Mouse (Mus musculus) hindbrain, postnatal 0 days (tissue): Measurements from ENCODE around the gene Lmo7. TPM values are rescaled to one million over a fixed set of nuclear protein-coding genes. Genes with fewer than 3 reads are reported as not detected.
A peak's percentile ranks its signal among the peaks of the same experiment; 100 is the strongest.

Source experiments
- ATAC-seq: fragments of 200-750 bp; cut with Nextera tagmentation; 2 replicates; pipeline ENCODE4 v1.8.0; 2017; ENCODE audit warnings: mild to moderate bottlenecking, moderate TSS enrichment, moderate library complexity
- DNase-seq: peaks from one replicate; pipeline ENCODE4 v3.0.0-alpha.2; 2015; ENCODE audit warnings: low spot score
- H3K27ac ChIP-seq: fragments of 300-500 bp; sonication (generic); 2 replicates; pipeline ENCODE4 v1.5.1; 2014; ENCODE audit warnings: mild to moderate bottlenecking
- H3K27me3 ChIP-seq: fragments of 300-500 bp; sonication (generic); 2 replicates; pipeline ENCODE4 v1.6.1; 2014; ENCODE audit warnings: low read length, mixed read lengths; ENCODE audit not compliant: insufficient read depth
- H3K36me3 ChIP-seq: fragments of 300-500 bp; sonication (generic); 2 replicates; pipeline ENCODE4 v1.6.1; 2014; ENCODE audit warnings: low read length, mixed read lengths; ENCODE audit not compliant: insufficient read depth
- H3K4me1 ChIP-seq: fragments of 300-500 bp; sonication (generic); 2 replicates; pipeline ENCODE4 v1.6.1; 2014; ENCODE audit warnings: antibody characterized with exemption, low read length, mixed read lengths; ENCODE audit not compliant: insufficient read depth
- H3K4me2 ChIP-seq: fragments of 300-500 bp; sonication (generic); 2 replicates; pipeline ENCODE4 v1.6.1; 2014; ENCODE audit warnings: low read depth, mild to moderate bottlenecking, low read length, moderate library complexity, mixed read lengths
- H3K4me3 ChIP-seq: fragments of 300-500 bp; sonication (generic); 2 replicates; pipeline ENCODE4 v1.5.1; 2014; ENCODE audit warnings: low read length
- H3K9ac ChIP-seq: fragments of 300-500 bp; sonication (generic); replicated peaks from 2 replicates; pipeline ENCODE4 v1.6.1; 2014; ENCODE audit warnings: mild to moderate bottlenecking, low read length, moderate library complexity, mixed read lengths
- H3K9me3 ChIP-seq: fragments of 300-500 bp; sonication (generic); 2 replicates; pipeline ENCODE4 v1.6.1; 2016; ENCODE audit warnings: low read length, mixed read lengths
- CTCF ChIP-seq: IDR thresholded peaks from 2 replicates; pipeline ENCODE4 v1.5.1; 2016; ENCODE audit warnings: antibody characterized with exemption, control low read depth, low read depth
- WGBS: fragments of 180-500 bp; shearing (Covaris S2); extraction: QIAGEN DNeasy Blood & Tissue Kit; methylation state at CpG from one replicate; pipeline ENCODE4 v1.1.7; 2014; 5-methylcytosine and 5-hydroxymethylcytosine counted together
- polyA plus RNA-seq: library from polyadenylated mRNA; unstranded; fragments of >200 nt; fragmentation: Nextera tagmentation; extraction: Ambion mirVana; gene quantifications from 2 replicates; pipeline ENCODE4 v1.2.1, GENCODE M21; 2015
- total RNA-seq: library from RNA; depleted of rRNA; stranded (reverse); fragments of >200 nt; gene quantifications from 2 replicates; pipeline ENCODE4 v1.2.3, GENCODE M21; 2014

Gene Lmo7
- total and polyA plus RNA-seq, 2 experiments from 2014 or later, result 2.3 to 10.6 TPM

DNA sequence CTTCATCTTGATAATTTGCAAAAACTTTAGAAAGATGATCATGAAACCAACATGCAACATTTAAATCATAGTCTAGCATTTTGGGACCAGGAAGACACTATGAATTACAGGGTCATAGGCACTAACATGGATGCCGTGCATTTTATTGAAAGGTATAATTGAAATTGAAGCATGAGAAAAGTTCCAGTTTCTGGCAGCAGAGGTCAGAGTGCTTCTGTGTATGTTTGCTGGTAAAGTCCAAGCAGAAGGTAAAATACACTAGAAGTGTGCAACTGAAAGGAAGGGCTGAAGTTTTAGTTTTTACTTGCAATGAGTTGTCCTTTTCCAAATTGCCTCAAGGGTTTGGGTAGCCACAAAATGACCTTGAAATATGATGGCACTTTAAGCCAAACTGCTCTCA lies 32.5 kb downstream of the Lmo7 start:
- Histone ChIP-seq H3K4me3 (no peak overlapping the region), H3K4me1 (no peaks in the 10 kb centered on the region), H3K9me3 (no peaks in the 10 kb centered on the region), H3K36me3 (no peaks in the 10 kb centered on the region), H3K9ac (no peak overlapping the region), H3K27ac (no peak overlapping the region), H3K4me2 (no peak overlapping the region), H3K27me3 (no peaks in the 10 kb centered on the region)
- TF ChIP-seq CTCF, result peak; percentile 67
- DNase-seq (peak; percentile 56), ATAC-seq (no peak)
- WGBS, result 30% methylated on average over 1 of the region's 1 CpGs

DNA sequence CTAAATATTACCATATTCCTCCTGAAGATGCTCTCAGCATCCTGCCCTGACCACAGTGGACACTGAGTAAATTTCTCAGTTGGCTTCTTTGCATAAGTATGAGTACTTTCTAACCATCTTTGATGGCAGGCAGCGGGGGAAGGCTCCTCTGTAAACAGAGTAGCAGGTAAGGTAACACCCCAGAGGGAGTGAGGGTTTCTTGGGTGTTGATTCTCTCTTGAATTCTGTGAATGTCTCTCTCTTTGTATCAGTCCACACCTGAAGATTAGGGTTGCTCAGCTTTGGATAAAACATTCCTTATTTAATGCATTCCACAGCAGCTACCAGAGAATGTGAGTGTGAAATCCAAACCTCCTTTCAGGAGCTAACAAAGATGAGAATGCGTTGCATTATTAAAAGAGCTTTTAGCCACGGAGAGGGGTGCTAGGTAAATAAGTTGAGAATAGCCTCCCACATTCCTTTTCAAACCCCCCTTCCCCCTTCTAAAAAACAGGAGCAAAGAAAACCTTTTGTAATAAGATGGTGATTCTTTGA lies 34.1 kb downstream of the Lmo7 start:
- Histone ChIP-seq H3K4me1 (no peaks in the 10 kb centered on the region), H3K27ac (no peak overlapping the region), H3K9me3 (no peaks in the 10 kb centered on the region), H3K27me3 (no peaks in the 10 kb centered on the region), H3K4me3 (no peak overlapping the region), H3K9ac (no peak overlapping the region), H3K4me2 (no peak overlapping the region), H3K36me3 (no peaks in the 10 kb centered on the region)
- 40% methylated on average over 3 of the region's 3 CpGs for WGBS
- no peak for TF ChIP-seq CTCF
- no peak for DNase-seq
- ATAC-seq, result no peak

DNA sequence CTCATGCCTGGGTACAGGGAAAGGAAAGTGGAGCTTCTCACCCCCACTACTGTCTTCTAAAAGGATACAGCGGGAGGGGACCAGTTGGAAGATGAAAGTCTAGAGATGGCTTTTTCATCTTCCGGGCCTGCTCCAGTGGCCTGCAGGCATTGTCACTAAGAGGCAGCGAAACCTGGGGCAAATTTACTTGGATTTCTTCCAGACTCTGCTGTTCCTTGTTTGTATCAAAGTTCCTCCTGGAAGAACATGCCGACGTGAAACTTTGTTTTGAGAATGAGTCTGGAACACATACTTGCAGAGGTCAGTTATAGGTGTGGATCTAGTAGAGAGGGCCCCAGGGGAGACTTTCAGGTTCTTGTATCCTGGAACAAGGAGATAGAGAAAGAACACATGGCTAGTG lies 41.6 kb downstream of the Lmo7 start:
- Histone ChIP-seq H3K4me1 (no peaks in the 10 kb centered on the region), H3K4me3 (no peak overlapping the region), H3K9me3 (no peaks in the 10 kb centered on the region), H3K27ac (no peak overlapping the region), H3K9ac (no peak overlapping the region), H3K4me2 (no peak overlapping the region), H3K27me3 (no peaks in the 10 kb centered on the region), H3K36me3 (no peaks in the 10 kb centered on the region)
- TF ChIP-seq CTCF, result no peak
- 83% methylated on average over 5 of the region's 5 CpGs for WGBS
- no peak for ATAC-seq
- no peak for DNase-seq

DNA sequence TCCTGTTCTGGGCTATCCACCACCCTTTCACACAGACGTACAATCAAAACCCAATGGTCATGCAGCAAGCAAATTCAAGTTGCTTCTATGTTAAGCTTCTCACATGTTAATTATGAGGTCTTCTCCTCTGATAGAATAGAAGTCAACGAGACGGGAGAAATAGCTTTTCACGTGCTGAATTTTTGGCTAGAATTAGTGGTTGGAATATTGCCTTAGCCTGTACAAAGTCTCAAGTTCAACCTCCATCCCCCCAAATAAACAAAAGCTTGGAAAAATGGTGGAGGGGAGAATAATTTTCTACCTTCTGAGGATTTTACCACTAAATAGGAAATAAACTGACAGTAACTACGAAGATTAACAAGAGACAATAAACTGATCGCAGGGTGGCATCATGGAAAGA lies 42.0 kb downstream of the Lmo7 start:
- Histone ChIP-seq H3K36me3 (no peaks in the 10 kb centered on the region), H3K4me3 (no peak overlapping the region), H3K27ac (no peak overlapping the region), H3K4me1 (no peaks in the 10 kb centered on the region), H3K4me2 (no peak overlapping the region), H3K27me3 (no peaks in the 10 kb centered on the region), H3K9me3 (no peaks in the 10 kb centered on the region), H3K9ac (no peak overlapping the region)
- ATAC-seq (no peak), DNase-seq (no peak)
- WGBS, result 91% methylated on average over 6 of the region's 6 CpGs
- no peak for TF ChIP-seq CTCF

DNA sequence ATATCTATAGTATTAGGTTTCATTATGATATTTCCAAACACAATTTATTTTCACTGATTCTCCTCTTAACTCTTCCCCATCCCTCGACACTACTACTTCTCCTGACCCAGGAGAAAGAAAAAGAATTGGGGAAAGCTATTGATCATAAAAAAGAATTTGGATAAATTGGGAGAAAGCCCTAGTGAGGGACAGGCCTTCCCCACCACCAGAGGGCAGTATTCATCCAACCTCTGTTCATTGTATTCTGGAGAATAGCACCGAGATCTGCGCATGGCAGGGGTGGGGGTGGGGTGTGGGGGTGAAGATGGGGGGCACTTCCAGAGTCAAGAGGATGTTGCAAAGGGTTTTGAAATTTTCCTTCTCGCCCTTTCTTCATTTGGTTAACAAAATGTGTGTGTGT lies 44.9 kb downstream of the Lmo7 start:
- peak; percentile 43 for TF ChIP-seq CTCF
- 56% methylated on average over 4 of the region's 4 CpGs for WGBS
- Histone ChIP-seq H3K36me3 (no peaks in the 10 kb centered on the region), H3K4me3 (no peak overlapping the region), H3K9me3 (no peaks in the 10 kb centered on the region), H3K27ac (no peak overlapping the region), H3K9ac (no peak overlapping the region), H3K4me1 (no peaks in the 10 kb centered on the region), H3K4me2 (no peak overlapping the region), H3K27me3 (no peaks in the 10 kb centered on the region)
- ATAC-seq (no peak), DNase-seq (peak; percentile 25)

DNA sequence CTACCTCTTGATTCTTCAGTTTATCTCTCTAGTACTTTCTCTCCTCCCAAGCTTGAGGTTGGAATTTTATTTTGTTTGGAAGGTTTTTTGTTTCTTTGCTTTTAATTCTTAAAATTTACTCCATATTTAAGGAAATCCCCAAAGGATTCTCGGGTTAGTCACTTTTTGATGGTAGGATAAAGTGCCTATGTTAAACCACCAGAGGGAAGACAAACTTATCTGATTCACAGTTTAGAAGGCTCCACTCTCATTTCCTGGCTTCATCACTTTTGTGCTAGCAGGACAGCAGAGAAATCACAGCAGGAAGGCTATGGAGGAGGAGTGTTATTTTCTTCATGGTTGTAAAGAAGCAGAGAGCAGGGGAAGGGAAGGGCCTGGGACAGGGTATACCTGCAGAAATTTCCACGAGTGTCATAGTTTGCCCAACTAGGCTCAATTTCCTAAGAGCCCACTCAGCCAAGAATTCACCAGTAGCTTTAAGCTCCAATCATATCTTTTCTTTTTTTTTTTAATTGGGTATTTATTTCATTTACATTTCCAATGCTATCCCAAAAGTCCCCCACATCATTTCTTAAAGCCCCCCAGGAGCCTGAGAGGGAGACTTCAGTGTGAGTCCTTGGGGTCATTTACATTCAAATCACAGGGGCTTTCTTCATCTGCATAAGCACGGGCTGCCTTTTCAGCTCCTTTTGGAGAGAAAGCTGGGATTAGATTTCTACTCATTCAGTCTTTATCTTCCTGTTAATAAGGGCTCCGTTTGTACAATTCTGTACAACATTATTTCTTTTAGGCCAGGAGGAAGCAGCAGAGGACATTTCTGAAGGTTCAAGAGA lies 46.8 kb downstream of the Lmo7 start:
- Histone ChIP-seq H3K9ac (no peak overlapping the region), H3K4me2 (no peak overlapping the region), H3K9me3 (no peaks in the 10 kb centered on the region), H3K4me1 (no peaks in the 10 kb centered on the region), H3K27ac (no peak overlapping the region), H3K36me3 (no peaks in the 10 kb centered on the region), H3K4me3 (no peak overlapping the region), H3K27me3 (no peaks in the 10 kb centered on the region)
- 18% methylated on average over 4 of the region's 4 CpGs for WGBS
- TF ChIP-seq CTCF, result 0 out of 2 replicates have a peak, but pooled peaks have one; percentile 8
- ATAC-seq (no peak), DNase-seq (no peak)

DNA sequence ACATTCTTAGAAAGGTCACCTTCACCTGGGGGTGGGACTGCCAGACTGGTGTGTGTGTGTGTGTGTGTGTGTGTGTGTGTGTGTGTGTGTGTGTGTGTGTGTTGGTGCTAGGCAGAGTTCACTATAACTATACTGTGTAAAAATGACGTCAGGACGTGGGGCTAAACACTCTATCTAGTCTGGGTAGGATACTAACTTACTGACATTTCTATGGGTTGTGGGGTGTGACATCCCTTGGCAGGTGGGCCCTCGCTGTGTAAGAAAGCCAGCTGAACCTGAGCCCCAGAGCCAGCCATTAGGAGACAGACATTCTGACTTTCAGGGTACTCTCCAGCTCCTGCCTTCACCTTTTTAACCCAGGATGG lies 47.4 kb downstream of the Lmo7 start:
- H3K4me3 ChIP-seq, result no peak overlapping the region
- ATAC-seq (no peak), DNase-seq (no peak)
- no peak overlapping the region for H3K9ac ChIP-seq
- no peak overlapping the region for H3K27ac ChIP-seq
- no peak overlapping the region for H3K4me2 ChIP-seq
- no peaks in the 10 kb centered on the region for H3K9me3 ChIP-seq
- H3K4me1 ChIP-seq, result no peaks in the 10 kb centered on the region
- no peaks in the 10 kb centered on the region for H3K36me3 ChIP-seq
- TF ChIP-seq CTCF, result no peak
- WGBS, result 35% methylated on average over 3 of the region's 3 CpGs
- no peaks in the 10 kb centered on the region for H3K27me3 ChIP-seq
